Mouse (Mus musculus) midbrain, embryonic 15.5 days (tissue): ENCODE measurements around the gene Itgam. TPM values are rescaled to one million over a fixed set of nuclear protein-coding genes. Genes with fewer than 3 reads are reported as not detected.
"Not testable (repeated sequence)": the region's sequence is repeated elsewhere in the genome, so short reads cannot be mapped to it uniquely, and the experiment has no call there.

Experiments
- ATAC-seq: fragments of 200-750 bp; cut with Nextera tagmentation; replicated peaks from 2 replicates; pipeline ENCODE4 v1.8.0; 2017; ENCODE audit warnings: moderate TSS enrichment
- H3K27ac ChIP-seq: fragments of 300-500 bp; sonication (generic); 2 replicates; pipeline ENCODE4 v1.5.1; 2015; ENCODE audit warnings: mild to moderate bottlenecking, inconsistent platforms
- H3K27me3 ChIP-seq: fragments of 300-500 bp; sonication (generic); replicated peaks from 2 replicates; pipeline ENCODE4 v1.6.1; 2015; ENCODE audit warnings: inconsistent platforms
- H3K36me3 ChIP-seq: fragments of 300-500 bp; sonication (generic); replicated peaks from 2 replicates; pipeline ENCODE4 v1.6.1; 2015; ENCODE audit warnings: inconsistent platforms
- H3K4me1 ChIP-seq: fragments of 300-500 bp; sonication (generic); 2 replicates; pipeline ENCODE4 v1.6.1; 2015; ENCODE audit warnings: inconsistent platforms
- H3K4me2 ChIP-seq: fragments of 300-500 bp; sonication (generic); 2 replicates; pipeline ENCODE4 v1.6.1; 2015; ENCODE audit warnings: inconsistent platforms, mild to moderate bottlenecking, moderate library complexity
- H3K4me3 ChIP-seq: fragments of 300-500 bp; sonication (generic); 2 replicates; pipeline ENCODE4 v1.5.1; 2015; ENCODE audit warnings: mild to moderate bottlenecking, inconsistent platforms
- H3K9ac ChIP-seq: fragments of 300-500 bp; sonication (generic); 2 replicates; pipeline ENCODE4 v1.6.1; 2015; ENCODE audit warnings: mild to moderate bottlenecking, inconsistent platforms
- H3K9me3 ChIP-seq: fragments of 300-500 bp; sonication (generic); 2 replicates; pipeline ENCODE4 v1.6.1; 2016; ENCODE audit warnings: inconsistent platforms
- WGBS: fragments of 180-500 bp; shearing (Covaris S2); methylation state at CpG from one replicate; pipeline ENCODE4 v1.1.7; 2015; ENCODE audit warnings: mixed read lengths; 5-methylcytosine and 5-hydroxymethylcytosine counted together
- polyA plus RNA-seq: library from polyadenylated mRNA; unstranded; fragments of >200 nt; fragmentation: Nextera tagmentation; extraction: Ambion mirVana; gene quantifications from 2 replicates; pipeline ENCODE4 v1.2.1, GENCODE M21; 2015

The Itgam gene
- polyA plus RNA-seq, 1 experiment from 2014 or later, result 1.3 TPM

- Histone ChIP-seq H3K9me3 (no peaks in the 10 kb centered on the region), H3K4me2 (no peak overlapping the region), H3K36me3 (no peaks in the 10 kb centered on the region), H3K9ac (no peak overlapping the region), H3K4me1 (no peaks in the 10 kb centered on the region), H3K27me3 (no peaks in the 10 kb centered on the region), H3K27ac (no peak overlapping the region), H3K4me3 (no peak overlapping the region)
- WGBS, result 44% methylated on average over 10 of the region's 10 CpGs
- no peak for ATAC-seq
Measured at GRCm38 (mm10) chr7:128154924-128155323, 92.5 kb downstream of the Itgam start.

GRCm38 (mm10) chr7:128158688-128159354, 96.4 kb downstream of the Itgam start:
- not testable (repeated sequence) for H3K36me3 ChIP-seq, H3K4me1 ChIP-seq, ATAC-seq, H3K4me3 ChIP-seq, H3K4me2 ChIP-seq, H3K9ac ChIP-seq, H3K27me3 ChIP-seq, H3K27ac ChIP-seq, H3K9me3 ChIP-seq
- WGBS, result 80% methylated on average over 8 of the region's 8 CpGs

GRCm38 (mm10) chr7:128164001-128164400, 101.6 kb downstream of the Itgam start:
- no peaks in the 10 kb centered on the region for H3K9me3 ChIP-seq
- H3K36me3 ChIP-seq, result no peaks in the 10 kb centered on the region
- ATAC-seq, result no peak
- no peak overlapping the region for H3K27ac ChIP-seq
- no peaks in the 10 kb centered on the region for H3K27me3 ChIP-seq
- no peak overlapping the region for H3K4me2 ChIP-seq
- H3K9ac ChIP-seq, result no peak overlapping the region
- no peaks in the 10 kb centered on the region for H3K4me1 ChIP-seq
- no peak overlapping the region for H3K4me3 ChIP-seq
- WGBS, result 94% methylated on average over 4 of the region's 4 CpGs

DNA sequence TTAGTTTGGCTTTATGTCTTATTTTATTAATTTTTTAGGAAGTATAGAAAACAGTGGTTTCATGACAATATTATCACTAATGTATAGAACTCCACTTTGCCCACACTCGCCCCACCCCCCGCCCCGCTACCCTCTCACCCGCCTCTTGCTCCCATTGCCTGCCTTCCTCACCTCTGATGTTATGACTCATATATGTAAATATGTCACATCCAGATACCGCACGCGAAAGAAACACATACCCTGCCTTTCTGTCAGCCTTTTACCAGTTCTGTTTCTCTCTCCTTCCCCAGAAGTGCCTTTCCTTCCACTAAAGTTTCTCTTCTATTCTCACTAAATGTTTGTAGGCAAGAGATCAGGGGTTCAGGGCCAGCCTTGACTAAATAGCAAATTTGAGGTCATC, 104.0 kb downstream of the Itgam start:
- Histone ChIP-seq H3K9ac (no peak overlapping the region), H3K36me3 (no peaks in the 10 kb centered on the region), H3K27ac (no peak overlapping the region), H3K9me3 (no peaks in the 10 kb centered on the region), H3K4me3 (no peak overlapping the region), H3K27me3 (no peaks in the 10 kb centered on the region), H3K4me2 (no peak overlapping the region), H3K4me1 (no peaks in the 10 kb centered on the region)
- ATAC-seq, result no peak
- WGBS, result 96% methylated on average over 7 of the region's 7 CpGs

Other genes starting within 250 kb of the Itgam start
- gene Stx4a, start 238.3 kb upstream of the Itgam start, polyA plus RNA-seq, result 19.5 and 21.8 TPM in 2 replicates
- gene Stx1b, start 238.1 kb upstream of the Itgam start, polyA plus RNA-seq, result 70.0 and 72.9 TPM in 2 replicates
- gene Zfp646, start 186.4 kb upstream of the Itgam start, polyA plus RNA-seq, result 10.6 and 11.4 TPM in 2 replicates
- gene Zfp668, start 185.8 kb upstream of the Itgam start, polyA plus RNA-seq, result 46.8 and 48.1 TPM in 2 replicates
- gene Prss53, start 171.7 kb upstream of the Itgam start, polyA plus RNA-seq, result 1.2 and 1.3 TPM in 2 replicates
- gene Gm21974, start 167.2 kb upstream of the Itgam start, polyA plus RNA-seq, result not detected in 2 replicates
- 52.9 and 58.8 TPM in 2 replicates for gene Vkorc1, start 167.0 kb upstream of the Itgam start, polyA plus RNA-seq
- gene Bckdk, start 158.6 kb upstream of the Itgam start, polyA plus RNA-seq, result 61.3 and 66.6 TPM in 2 replicates
- 50.7 and 53.1 TPM in 2 replicates for gene Kat8, start 150.1 kb upstream of the Itgam start, polyA plus RNA-seq
- gene Prss8, start 132.5 kb upstream of the Itgam start, polyA plus RNA-seq, result 0.29 and 0.35 TPM in 2 replicates
- 10.4 and 15.5 TPM in 2 replicates for gene Prss36, start 115.9 kb upstream of the Itgam start, polyA plus RNA-seq
- gene Fus, start 95.2 kb upstream of the Itgam start, polyA plus RNA-seq, result 380 and 381 TPM in 2 replicates
- gene Pycard, start 68.8 kb upstream of the Itgam start, polyA plus RNA-seq, result 6.5 and 7.9 TPM in 2 replicates
- 0.10 TPM in 1 of 2 replicates, not detected in the other for gene Trim72, start 58.7 kb upstream of the Itgam start, polyA plus RNA-seq
- not detected in 2 replicates for gene Gm49368, start within 50 bp of the Itgam start, polyA plus RNA-seq
- gene Itgax, start 66.9 kb downstream of the Itgam start, polyA plus RNA-seq, result 0.04 and 0.08 TPM in 2 replicates
- not detected in 2 replicates for gene Itgad, start 91.7 kb downstream of the Itgam start, polyA plus RNA-seq
- gene Cox6a2, start 143.7 kb downstream of the Itgam start, polyA plus RNA-seq, result 0.63 TPM in 1 of 2 replicates, not detected in the other
- gene Armc5, start 174.7 kb downstream of the Itgam start, polyA plus RNA-seq, result 14.2 and 16.2 TPM in 2 replicates
- gene 9130023H24Rik, start 175.4 kb downstream of the Itgam start, polyA plus RNA-seq, result 8.1 and 8.5 TPM in 2 replicates
- 23.3 and 24.2 TPM in 2 replicates for gene Tgfb1i1, start 184.2 kb downstream of the Itgam start, polyA plus RNA-seq
- gene Slc5a2, start 203.0 kb downstream of the Itgam start, polyA plus RNA-seq, result 0.12 TPM in 1 of 2 replicates, not detected in the other
- 21.6 and 24.6 TPM in 2 replicates for gene BC017158, start 235.5 kb downstream of the Itgam start, polyA plus RNA-seq